Mouse (Mus musculus): ENCODE results near the gene Pxdn. TPM values are rescaled to one million over a fixed set of nuclear protein-coding genes. Genes with fewer than 3 reads are reported as not detected.

The Pxdn gene
- polyA plus RNA-seq, 1 experiment from 2014 or later: 92.0 TPM

DNA sequence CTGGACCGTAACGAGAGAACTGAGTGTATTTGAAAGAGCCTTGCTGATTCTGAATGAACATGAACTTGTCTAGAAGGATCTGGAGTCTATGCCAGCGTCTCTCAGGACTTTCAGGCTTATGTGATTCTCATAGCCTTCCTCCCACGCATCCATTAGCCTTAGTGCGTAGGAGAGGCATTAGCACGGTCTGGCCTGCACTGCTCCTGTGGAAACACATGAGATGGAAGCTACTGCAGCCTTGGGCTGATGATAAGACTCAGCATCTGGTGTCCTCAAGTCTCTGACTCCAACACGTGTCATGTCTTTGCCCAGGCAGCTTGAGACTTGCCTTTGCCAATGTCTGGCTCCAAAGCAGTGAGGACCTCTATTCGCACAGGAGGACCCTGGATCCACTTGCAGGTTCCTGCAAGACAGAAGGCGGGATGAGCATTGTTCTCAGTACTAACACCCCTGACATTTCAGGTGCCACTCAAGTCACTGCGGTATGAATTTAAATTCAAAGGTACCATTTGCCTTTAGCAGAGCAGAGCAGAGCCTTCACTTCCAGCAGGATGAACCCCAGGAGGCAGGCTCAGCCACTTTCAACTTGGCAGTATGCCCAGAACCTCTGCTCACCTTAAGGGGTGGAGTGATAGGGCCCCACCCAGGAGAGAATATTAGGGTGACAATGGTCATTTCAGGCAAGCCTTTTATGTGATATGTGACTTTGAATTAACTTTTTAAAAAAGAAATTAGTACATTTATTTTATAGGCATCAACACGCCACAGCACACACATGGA, 117.5 kb downstream of the Pxdn start:
- H3K4me3 ChIP-seq (ENCODE audit: control insufficient read depth in 1 of 2, insufficient read depth in 1 of 2, low read depth in 1 of 2, low read length in 2 of 2): no peak overlapping the region
- H3K9me3 ChIP-seq (ENCODE audit: control insufficient read depth, low read length): no peaks in the 10 kb centered on the region
- H3K36me3 ChIP-seq (ENCODE audit: control insufficient read depth, insufficient read depth, low read length): no peaks in the 10 kb centered on the region
- H3K27me3 ChIP-seq (ENCODE audit: control insufficient read depth, insufficient read depth, low read length): peaks cover 6% of the 10 kb centered on the region; the same call in 1 of the 2 replicates
- no peak overlapping the region for H3K9ac ChIP-seq (ENCODE audit: low read length)
- ATAC-seq (ENCODE audit: insufficient number of reproducible peaks, insufficient read depth, low FRiP score, low read depth): no peak
- 82% methylated on average over 11 of the region's 11 CpGs for WGBS
- H3K4me1 ChIP-seq (ENCODE audit: control insufficient read depth in 2 of 2, insufficient read depth in 2 of 2, low read length in 2 of 2): no peaks in the 10 kb centered on the region
- H3K4me2 ChIP-seq (ENCODE audit: low read length): no peak overlapping the region
- H3K27ac ChIP-seq (replicated peaks in 1 of 2; ENCODE audit: control insufficient read depth in 1 of 2, insufficient read depth in 1 of 2, low read depth in 2 of 2, low read length in 2 of 2): no peak overlapping the region

DNA sequence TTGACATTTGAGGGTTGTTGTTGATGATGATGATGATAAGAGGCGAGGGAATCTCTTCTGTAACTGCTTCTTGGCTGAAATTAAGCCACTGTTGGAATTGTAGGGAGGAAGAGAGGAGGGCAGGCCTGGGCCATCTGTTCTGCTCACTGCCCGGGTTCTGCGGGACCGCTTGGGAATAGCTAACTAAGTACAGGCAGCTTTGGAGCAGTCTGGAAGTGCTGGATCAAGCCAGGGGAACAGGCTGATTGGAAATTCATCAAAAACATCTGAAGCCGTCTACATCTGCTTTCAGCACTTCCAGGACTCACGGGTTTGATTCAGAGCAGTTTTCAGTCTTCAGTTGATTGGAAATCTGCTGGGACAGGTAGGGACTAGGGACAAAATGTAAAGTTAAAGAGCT, 120.6 kb downstream of the Pxdn start:
- WGBS: 31% methylated on average over 6 of the region's 6 CpGs
- H3K4me1 ChIP-seq (ENCODE audit: control insufficient read depth in 2 of 2, insufficient read depth in 2 of 2, low read length in 2 of 2): no peaks in the 10 kb centered on the region
- no peak overlapping the region for H3K4me2 ChIP-seq (ENCODE audit: low read length)
- H3K9me3 ChIP-seq (ENCODE audit: control insufficient read depth, low read length): no peaks in the 10 kb centered on the region
- H3K9ac ChIP-seq (ENCODE audit: low read length): no peak overlapping the region
- no peak for ATAC-seq (ENCODE audit: insufficient number of reproducible peaks, insufficient read depth, low FRiP score, low read depth)
- H3K27ac ChIP-seq (replicated peaks in 1 of 2; ENCODE audit: control insufficient read depth in 1 of 2, insufficient read depth in 1 of 2, low read depth in 2 of 2, low read length in 2 of 2): no peak overlapping the region
- H3K36me3 ChIP-seq (ENCODE audit: control insufficient read depth, insufficient read depth, low read length): no peaks in the 10 kb centered on the region
- peaks cover 9% of the 10 kb centered on the region for H3K27me3 ChIP-seq (ENCODE audit: control insufficient read depth, insufficient read depth, low read length)
- no peak overlapping the region for H3K4me3 ChIP-seq (ENCODE audit: control insufficient read depth in 1 of 2, insufficient read depth in 1 of 2, low read depth in 1 of 2, low read length in 2 of 2)

DNA sequence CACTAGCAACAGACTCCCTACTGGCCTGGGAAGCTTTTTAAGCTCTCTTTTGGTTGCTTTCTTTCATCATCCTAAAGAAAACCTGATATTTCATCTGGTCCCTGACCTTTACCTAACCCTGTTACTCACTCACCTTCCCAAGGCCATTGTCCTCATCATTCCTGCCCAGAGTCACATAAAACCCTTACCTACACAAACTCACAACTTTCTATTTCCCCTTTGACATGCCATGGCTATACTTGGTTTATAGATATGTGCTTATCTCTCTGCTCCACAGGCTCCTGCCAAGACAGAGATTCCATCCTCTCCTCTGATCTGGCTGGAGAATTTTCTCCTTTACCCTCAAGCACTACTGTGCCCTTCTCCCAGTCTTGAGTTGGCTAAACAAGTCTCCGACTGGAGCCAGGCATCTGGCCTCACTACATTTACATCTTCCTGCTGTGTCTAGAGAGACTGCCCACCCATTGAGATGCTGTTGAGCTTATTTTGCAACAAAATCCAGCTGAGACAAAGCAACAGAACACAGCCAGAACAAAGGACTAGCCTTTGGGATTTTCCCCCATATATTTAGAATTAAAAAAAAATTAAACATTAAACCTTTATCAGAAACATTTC, 124.2 kb downstream of the Pxdn start:
- Histone ChIP-seq H3K9ac (ENCODE audit: low read length) (no peak overlapping the region), H3K4me1 (ENCODE audit: control insufficient read depth in 2 of 2, insufficient read depth in 2 of 2, low read length in 2 of 2) (no peaks in the 10 kb centered on the region), H3K4me2 (ENCODE audit: low read length) (no peak overlapping the region), H3K9me3 (ENCODE audit: control insufficient read depth, low read length) (no peaks in the 10 kb centered on the region), H3K4me3 (ENCODE audit: control insufficient read depth in 1 of 2, insufficient read depth in 1 of 2, low read depth in 1 of 2, low read length in 2 of 2) (no peak overlapping the region), H3K36me3 (ENCODE audit: control insufficient read depth, insufficient read depth, low read length) (no peaks in the 10 kb centered on the region), H3K27me3 (ENCODE audit: control insufficient read depth, insufficient read depth, low read length) (peaks cover 9% of the 10 kb centered on the region), H3K27ac (replicated peaks in 1 of 2; ENCODE audit: control insufficient read depth in 1 of 2, insufficient read depth in 1 of 2, low read depth in 2 of 2, low read length in 2 of 2) (no peak overlapping the region)
- 18% methylated on average over 1 of the region's 1 CpGs for WGBS
- ATAC-seq (ENCODE audit: insufficient number of reproducible peaks, insufficient read depth, low FRiP score, low read depth): no peak

DNA sequence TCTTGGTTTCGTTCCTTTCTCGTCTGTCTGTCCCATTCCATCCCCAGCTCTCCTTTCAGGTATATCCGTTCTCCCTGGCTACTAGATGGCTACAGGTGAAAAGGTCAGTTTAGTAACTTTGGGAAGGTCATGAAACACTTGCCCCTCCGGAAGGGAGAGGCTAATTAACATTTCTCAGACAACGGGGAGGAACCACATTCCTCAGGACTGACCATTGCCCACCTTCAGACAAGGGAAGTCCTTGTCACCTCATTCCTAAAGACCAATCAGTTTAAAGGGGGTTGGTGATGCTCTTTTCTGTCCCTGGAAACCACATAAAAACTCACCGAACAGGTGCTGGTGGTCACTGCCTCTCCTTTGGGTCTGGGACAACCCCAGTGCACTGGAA, 124.7 kb downstream of the Pxdn start:
- H3K4me1 ChIP-seq (ENCODE audit: control insufficient read depth in 2 of 2, insufficient read depth in 2 of 2, low read length in 2 of 2): no peaks in the 10 kb centered on the region
- ATAC-seq (ENCODE audit: insufficient number of reproducible peaks, insufficient read depth, low FRiP score, low read depth): no peak
- H3K4me2 ChIP-seq (ENCODE audit: low read length): no peak overlapping the region
- H3K9me3 ChIP-seq (ENCODE audit: control insufficient read depth, low read length): no peaks in the 10 kb centered on the region
- no peak overlapping the region for H3K27ac ChIP-seq (replicated peaks in 1 of 2; ENCODE audit: control insufficient read depth in 1 of 2, insufficient read depth in 1 of 2, low read depth in 2 of 2, low read length in 2 of 2)
- H3K4me3 ChIP-seq (ENCODE audit: control insufficient read depth in 1 of 2, insufficient read depth in 1 of 2, low read depth in 1 of 2, low read length in 2 of 2): no peak overlapping the region
- 41% methylated on average over 6 of the region's 6 CpGs for WGBS
- peaks cover 9% of the 10 kb centered on the region for H3K27me3 ChIP-seq (ENCODE audit: control insufficient read depth, insufficient read depth, low read length)
- H3K36me3 ChIP-seq (ENCODE audit: control insufficient read depth, insufficient read depth, low read length): no peaks in the 10 kb centered on the region
- no peak overlapping the region for H3K9ac ChIP-seq (ENCODE audit: low read length)

Other genes starting within 250 kb of the Pxdn start
- 0.09 TPM in 1 of 2 replicates, not detected in the other for gene Tpo, start 195.0 kb downstream of the Pxdn start, polyA plus RNA-seq (2014; fragmentation: Nextera tagmentation; extraction: Ambion mirVana)